Mouse (Mus musculus) hindbrain, embryonic 10.5 days (tissue): ENCODE measurements around the gene Atp13a5. TPM values are rescaled to one million over a fixed set of nuclear protein-coding genes. Genes with fewer than 3 reads are reported as not detected.

ENCODE experiments used
- DNase-seq: peaks from one replicate; pipeline ENCODE4 v3.0.0-alpha.2; 2017; ENCODE audit warnings: low spot score
- H3K27ac ChIP-seq: fragments of 300-500 bp; sonication (generic); 2 replicates; pipeline ENCODE4 v1.5.1; 2016; ENCODE audit warnings: mild to moderate bottlenecking, moderate library complexity
- H3K27me3 ChIP-seq: fragments of 300-500 bp; sonication (generic); 2 replicates; pipeline ENCODE4 v1.6.1; 2016; ENCODE audit warnings: mild to moderate bottlenecking; ENCODE audit not compliant: poor library complexity, insufficient read depth, severe bottlenecking
- H3K36me3 ChIP-seq: fragments of 300-500 bp; sonication (generic); 2 replicates; pipeline ENCODE4 v1.6.1; 2016; ENCODE audit warnings: mild to moderate bottlenecking, moderate library complexity
- H3K4me1 ChIP-seq: fragments of 300-500 bp; sonication (generic); replicated peaks from 2 replicates; pipeline ENCODE4 v1.6.1; 2016; ENCODE audit warnings: mild to moderate bottlenecking
- H3K4me3 ChIP-seq: fragments of 300-500 bp; sonication (generic); 2 replicates; pipeline ENCODE4 v1.5.1; 2016; ENCODE audit warnings: mild to moderate bottlenecking, moderate library complexity
- H3K9me3 ChIP-seq: fragments of 300-500 bp; sonication (generic); 2 replicates; pipeline ENCODE4 v1.6.1; 2016; ENCODE audit warnings: mild to moderate bottlenecking, moderate library complexity
- WGBS: fragments of 180-500 bp; shearing (Covaris S2); methylation state at CpG from one replicate; pipeline ENCODE4 v1.1.7; 2016; 5-methylcytosine and 5-hydroxymethylcytosine counted together
- polyA plus RNA-seq: library from polyadenylated mRNA; unstranded; fragments of >200 nt; fragmentation: Nextera tagmentation; extraction: Ambion mirVana; gene quantifications from 2 replicates; pipeline ENCODE4 v1.2.1, GENCODE M21; 2016

The Atp13a5 gene
- polyA plus RNA-seq, 1 experiment from 2014 or later, result not detected

GRCm38 (mm10) chr16:29314991-29315390, 63.5 kb downstream of the Atp13a5 start:
- WGBS, result 89% methylated on average over 3 of the region's 3 CpGs

GRCm38 (mm10) chr16:29297555-29298021, 80.9 kb downstream of the Atp13a5 start:
- DNase-seq, result no peak
- H3K4me3 ChIP-seq, result no peak overlapping the region

More at GRCm38 (mm10) chr16:29314991-29315390, 63.5 kb downstream of the Atp13a5 start:
- no peak for DNase-seq
- H3K4me3 ChIP-seq, result no peak overlapping the region
- no peaks in the 10 kb centered on the region for H3K27me3 ChIP-seq
- no peaks in the 10 kb centered on the region for H3K4me1 ChIP-seq
- no peaks in the 10 kb centered on the region for H3K9me3 ChIP-seq
- no peak overlapping the region for H3K27ac ChIP-seq
- no peaks in the 10 kb centered on the region for H3K36me3 ChIP-seq

GRCm38 (mm10) chr16:29280691-29281090, 97.8 kb downstream of the Atp13a5 start:
- WGBS, result 82% methylated on average over 5 of the region's 5 CpGs
- Histone ChIP-seq H3K9me3 (no peaks in the 10 kb centered on the region), H3K36me3 (no peaks in the 10 kb centered on the region), H3K4me1 (no peaks in the 10 kb centered on the region), H3K27ac (no peak overlapping the region), H3K4me3 (no peak overlapping the region), H3K27me3 (no peaks in the 10 kb centered on the region)
- no peak for DNase-seq

More at GRCm38 (mm10) chr16:29297555-29298021, 80.9 kb downstream of the Atp13a5 start:
- 62% methylated on average over 9 of the region's 9 CpGs for WGBS
- H3K9me3 ChIP-seq, result no peaks in the 10 kb centered on the region
- H3K4me1 ChIP-seq, result peaks cover 9% of the 10 kb centered on the region; the same call in 1 of the 2 replicates
- H3K36me3 ChIP-seq, result no peaks in the 10 kb centered on the region
- no peaks in the 10 kb centered on the region for H3K27me3 ChIP-seq
- H3K27ac ChIP-seq, result no peak overlapping the region; the same call in 1 of the 2 replicates

- no peak overlapping the region for H3K27ac ChIP-seq
- H3K27me3 ChIP-seq, result no peaks in the 10 kb centered on the region
- peaks cover 3% of the 10 kb centered on the region; the same call in 1 of the 2 replicates for H3K9me3 ChIP-seq
- WGBS, result 91% methylated on average over 4 of the region's 4 CpGs
- H3K36me3 ChIP-seq, result no peaks in the 10 kb centered on the region
- H3K4me3 ChIP-seq, result no peak overlapping the region
- DNase-seq, result no peak
- H3K4me1 ChIP-seq, result no peaks in the 10 kb centered on the region
Observed at GRCm38 (mm10) chr16:29254325-29254724, 124.2 kb downstream of the Atp13a5 start.

GRCm38 (mm10) chr16:29235951-29236350, 142.6 kb downstream of the Atp13a5 start:
- 80% methylated on average over 5 of the region's 5 CpGs for WGBS

GRCm38 (mm10) chr16:29216395-29217295, 161.9 kb downstream of the Atp13a5 start:
- H3K36me3 ChIP-seq, result no peaks in the 10 kb centered on the region
- H3K9me3 ChIP-seq, result no peaks in the 10 kb centered on the region
- H3K27ac ChIP-seq, result no peak overlapping the region
- WGBS, result 80% methylated on average over 5 of the region's 5 CpGs
- H3K27me3 ChIP-seq, result peaks cover 6% of the 10 kb centered on the region; the same call in 1 of the 2 replicates
- H3K4me1 ChIP-seq, result peaks cover 5% of the 10 kb centered on the region; the same call in 1 of the 2 replicates
- H3K4me3 ChIP-seq, result no peak overlapping the region
- DNase-seq, result no peak

More at GRCm38 (mm10) chr16:29235951-29236350, 142.6 kb downstream of the Atp13a5 start:
- Histone ChIP-seq H3K36me3 (no peaks in the 10 kb centered on the region), H3K27me3 (no peaks in the 10 kb centered on the region), H3K27ac (no peak overlapping the region), H3K4me1 (no peaks in the 10 kb centered on the region), H3K9me3 (no peaks in the 10 kb centered on the region), H3K4me3 (no peak overlapping the region)
- DNase-seq, result no peak

- WGBS, result 2% methylated on average over 39 of the region's 39 CpGs
- H3K27ac ChIP-seq, result peak within 1 kb of the TSS; percentile 85
- peaks cover 48% of the 10 kb centered on the region for H3K27me3 ChIP-seq
Observed at GRCm38 (mm10) chr16:29209605-29210411, 168.7 kb downstream of the Atp13a5 start, which contains the start of gene Hrasls. Hrasls (plus strand) TSS chr16:29209695.

GRCm38 (mm10) chr16:29208841-29209240, 169.7 kb downstream of the Atp13a5 start:
- no peak for DNase-seq
- no peaks in the 10 kb centered on the region for H3K36me3 ChIP-seq
- H3K27me3 ChIP-seq, result peaks cover 48% of the 10 kb centered on the region
- peaks cover 13% of the 10 kb centered on the region for H3K4me1 ChIP-seq
- 72% methylated on average over 7 of the region's 7 CpGs for WGBS
- H3K27ac ChIP-seq, result no peak overlapping the region
- no peaks in the 10 kb centered on the region for H3K9me3 ChIP-seq
- no peak overlapping the region for H3K4me3 ChIP-seq

More at GRCm38 (mm10) chr16:29209605-29210411, 168.7 kb downstream of the Atp13a5 start, which contains the start of gene Hrasls:
- Histone ChIP-seq H3K36me3 (no peaks in the 10 kb centered on the region), H3K4me1 (peaks cover 13% of the 10 kb centered on the region), H3K4me3 (peak within 1 kb of the TSS; percentile 58), H3K9me3 (no peaks in the 10 kb centered on the region)
- DNase-seq, result peak; percentile 71

- 49% methylated on average over 2 of the region's 2 CpGs for whole genome bisulfite sequencing
- Histone ChIP-seq H3K4me1 (peaks cover 12% of the 10 kb centered on the region), H3K9me3 (no peaks in the 10 kb centered on the region), H3K36me3 (no peaks in the 10 kb centered on the region), H3K4me3 (no peak overlapping the region), H3K27me3 (peaks cover 31% of the 10 kb centered on the region), H3K27ac (no peak overlapping the region)
- no peak for DNase-seq
Observed at GRCm38 (mm10) chr16:29205581-29205980, 173.0 kb downstream of the Atp13a5 start.

GRCm38 (mm10) chr16:29204875-29205274, 173.7 kb downstream of the Atp13a5 start:
- Histone ChIP-seq H3K36me3 (no peaks in the 10 kb centered on the region), H3K9me3 (no peaks in the 10 kb centered on the region), H3K4me3 (no peak overlapping the region), H3K27ac (no peak overlapping the region), H3K27me3 (peaks cover 24% of the 10 kb centered on the region), H3K4me1 (peaks cover 5% of the 10 kb centered on the region)
- DNase-seq, result no peak
- WGBS, result 88% methylated on average over 7 of the region's 7 CpGs

GRCm38 (mm10) chr16:29201146-29201545, 177.4 kb downstream of the Atp13a5 start:
- Histone ChIP-seq H3K27me3 (no peaks in the 10 kb centered on the region; the same call in 1 of the 2 replicates), H3K9me3 (no peaks in the 10 kb centered on the region), H3K4me3 (no peak overlapping the region), H3K4me1 (peaks cover 16% of the 10 kb centered on the region), H3K36me3 (no peaks in the 10 kb centered on the region), H3K27ac (no peak overlapping the region)
- 93% methylated on average over 2 of the region's 2 CpGs for WGBS
- DNase-seq, result no peak

GRCm38 (mm10) chr16:29198461-29198860, 180.1 kb downstream of the Atp13a5 start:
- no peak overlapping the region for H3K27ac ChIP-seq
- no peaks in the 10 kb centered on the region for H3K9me3 ChIP-seq
- DNase-seq, result no peak
- H3K4me1 ChIP-seq, result peaks cover 22% of the 10 kb centered on the region
- no peaks in the 10 kb centered on the region for H3K36me3 ChIP-seq
- WGBS, result 18% methylated on average over 5 of the region's 5 CpGs
- H3K4me3 ChIP-seq, result no peak overlapping the region
- H3K27me3 ChIP-seq, result no peaks in the 10 kb centered on the region; the same call in 1 of the 2 replicates
